Mouse (Mus musculus) lung, adult 2 months (tissue): ENCODE measurements around the gene 4930535I16Rik. TPM values are rescaled to one million over a fixed set of nuclear protein-coding genes. Genes with fewer than 3 reads are reported as not detected.

Experiments used
- DNase-seq: peaks from one replicate; pipeline ENCODE4 v3.0.0; 2022
- H3K4me1 ChIP-seq: fragments of 200-500 bp; 2 replicates; pipeline ENCODE4 v1.6.1; 2011; ENCODE audit warnings: low read length; ENCODE audit not compliant: control insufficient read depth, insufficient read depth
- H3K4me3 ChIP-seq: fragments of 200-500 bp; replicated peaks from 2 replicates; pipeline ENCODE3; 2011; ENCODE audit warnings: low read depth, mild to moderate bottlenecking, control low read depth, low read length; ENCODE audit errors: extremely low read depth
- CTCF ChIP-seq: fragments of 200-500 bp; IDR thresholded peaks from 2 replicates; pipeline ENCODE4 v1.5.1; 2011; ENCODE audit warnings: mild to moderate bottlenecking, low read length, control low read depth; ENCODE audit not compliant: insufficient read depth
- POLR2A ChIP-seq: fragments of 200-500 bp; IDR thresholded peaks from 2 replicates; pipeline ENCODE4 v1.6.1; 2011; ENCODE audit warnings: low read depth, mild to moderate bottlenecking, control low read depth, low read length, borderline replicate concordance; ENCODE audit errors: extremely low read depth
- WGBS: fragments of 180-500 bp; shearing (Covaris S2); methylation state at CpG from one replicate; pipeline ENCODE4 v1.1.7; 2018; 5-methylcytosine and 5-hydroxymethylcytosine counted together
- polyA plus RNA-seq: library from polyadenylated mRNA; depleted of rRNA; stranded (reverse); fragments of >200 nt; gene quantifications from 2 replicates; pipeline ENCODE4 v1.2.3, GENCODE M21; 2012; rRNA removed

Gene 4930535I16Rik
- polyA plus RNA-seq, 1 experiment, result not detected

DNA sequence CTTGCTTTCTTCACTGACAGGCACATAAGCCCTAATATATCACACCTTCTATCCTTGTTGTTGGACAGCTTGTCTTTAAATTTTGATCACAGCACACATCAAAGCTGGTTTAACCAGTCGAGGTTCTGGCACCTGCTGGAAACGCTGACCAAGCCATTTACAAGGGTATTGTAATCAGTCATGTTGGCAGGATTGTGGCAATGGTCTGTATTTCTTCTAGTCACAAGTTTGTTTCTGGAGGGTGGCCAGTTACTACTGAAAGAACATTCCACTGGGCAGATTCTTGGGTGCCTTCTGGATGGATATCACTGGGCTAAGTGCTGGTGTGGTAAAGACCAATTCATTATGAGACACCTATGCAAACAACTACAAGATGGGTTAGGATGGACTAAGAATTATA, 5.4 kb downstream of the 4930535I16Rik start:
- 37% methylated on average over 2 of the region's 2 CpGs for WGBS
- TF ChIP-seq POLR2A (no peak), CTCF (no peak)
- DNase-seq, result no peak

DNA sequence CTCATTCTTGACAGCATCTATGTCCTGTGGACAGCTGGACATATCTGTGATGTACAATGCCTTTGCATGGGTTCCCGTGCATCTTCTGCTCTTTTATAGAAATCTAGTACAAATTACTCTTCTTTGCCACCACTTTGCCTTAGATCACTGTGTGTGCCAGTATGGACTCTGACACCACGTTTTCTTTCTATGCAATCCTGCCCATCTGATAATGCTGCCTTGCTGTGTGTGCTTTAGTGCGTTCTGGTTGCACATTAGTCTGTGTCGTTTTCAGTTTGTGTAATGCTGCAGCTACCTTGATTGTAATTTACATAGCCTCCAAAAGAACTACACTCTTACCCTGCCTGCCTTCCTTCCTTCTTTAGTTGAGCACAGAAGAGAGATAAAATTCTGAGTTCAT, 6.3 kb downstream of the 4930535I16Rik start:
- Histone ChIP-seq H3K4me1 (peaks cover 4% of the 10 kb centered on the region; the same call in 1 of the 2 replicates), H3K4me3 (no peak overlapping the region)
- DNase-seq, result no peak
- WGBS, result 83% methylated on average over 4 of the region's 4 CpGs
- TF ChIP-seq CTCF (no peak), POLR2A (no peak)

More for the DNA sequence above, 5.4 kb downstream of the 4930535I16Rik start:
- Histone ChIP-seq H3K4me3 (no peak overlapping the region), H3K4me1 (peaks cover 6% of the 10 kb centered on the region; the same call in 1 of the 2 replicates)

DNA sequence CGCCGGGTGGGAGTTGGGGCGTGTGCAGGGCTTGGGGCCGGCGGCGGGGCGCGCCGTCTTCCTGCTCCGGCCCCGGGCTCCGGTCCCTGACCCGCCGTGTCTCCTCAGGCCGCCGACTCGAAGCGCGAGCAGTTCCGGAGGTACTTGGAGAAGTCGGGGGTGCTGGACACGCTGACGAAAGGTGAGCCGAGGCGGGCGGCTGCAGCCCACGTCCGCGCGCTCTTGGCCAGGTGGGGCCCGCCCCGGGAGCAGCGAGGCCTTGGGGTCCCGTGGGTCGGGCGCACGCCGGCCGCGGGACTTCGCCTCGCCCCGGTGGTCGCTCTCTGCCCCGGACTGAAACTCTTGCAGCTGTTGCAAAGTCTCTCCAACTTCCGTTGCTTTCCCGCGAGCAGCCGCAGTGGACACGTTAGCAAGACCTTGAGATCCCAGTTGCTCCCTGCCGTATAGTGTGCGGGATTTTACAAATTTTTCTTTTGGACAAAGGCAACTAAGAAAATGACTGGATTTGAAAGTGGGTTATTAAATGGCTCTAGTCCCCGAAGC, 12.6 kb downstream of the 4930535I16Rik start:
- WGBS, result under 1% methylated on average over 52 of the region's 53 CpGs
- TF ChIP-seq CTCF (no peak), POLR2A (no peak)
- no peak for DNase-seq
- H3K4me1 ChIP-seq, result no peaks in the 10 kb centered on the region
- peak overlapping the region; percentile 70 for H3K4me3 ChIP-seq

DNA sequence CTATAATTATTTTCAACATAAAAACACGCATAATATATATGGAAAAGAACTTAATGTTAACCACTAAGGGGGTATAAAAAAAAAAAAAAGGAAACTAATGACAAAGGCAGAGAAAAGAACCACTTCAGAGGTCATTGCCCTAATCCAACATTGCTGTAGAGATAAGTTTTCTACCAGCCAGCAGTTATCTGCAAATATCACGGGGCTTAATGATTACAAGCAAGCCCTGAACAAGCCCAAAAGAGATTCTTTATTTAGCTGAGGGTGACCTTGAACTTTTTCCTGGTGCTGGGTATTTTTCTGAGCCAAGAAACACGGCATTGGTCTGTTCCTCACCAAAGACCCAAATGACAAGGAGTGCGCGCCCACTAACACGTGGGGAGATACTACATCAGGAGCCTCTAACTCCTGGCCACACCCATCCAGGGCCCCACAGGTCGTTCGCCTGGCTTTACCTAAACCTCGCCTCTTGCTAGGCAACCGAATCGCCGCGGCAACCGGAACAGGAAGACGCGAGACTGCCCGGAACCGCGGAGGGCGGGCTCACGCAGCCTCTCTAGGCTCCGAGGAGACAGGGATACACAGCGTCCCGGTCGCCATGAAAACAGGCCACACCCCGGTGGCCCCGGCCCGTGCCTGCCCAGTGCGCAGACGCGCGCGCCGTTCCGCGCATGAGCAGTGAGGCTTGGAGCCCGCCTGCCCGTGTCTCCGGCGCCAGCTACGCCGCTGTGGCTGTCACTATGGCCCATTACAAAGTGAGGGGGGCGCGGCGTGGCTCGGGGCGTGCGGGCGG, 13.3 kb downstream of the 4930535I16Rik start, which contains the start of gene Mycbp:
TSS of gene Mycbp (plus strand) at position 500 of the 793 bp plus-strand sequence.
- Histone ChIP-seq H3K4me3 (peak within 1 kb of the TSS; percentile 94), H3K4me1 (no peaks in the 10 kb centered on the region)
- DNase-seq, result peak; percentile 99
- 1% methylated on average over 49 of the region's 49 CpGs for WGBS
- peak; percentile 53; the same call in 1 of the 2 replicates for TF ChIP-seq POLR2A
- TF ChIP-seq CTCF, result no peak

DNA sequence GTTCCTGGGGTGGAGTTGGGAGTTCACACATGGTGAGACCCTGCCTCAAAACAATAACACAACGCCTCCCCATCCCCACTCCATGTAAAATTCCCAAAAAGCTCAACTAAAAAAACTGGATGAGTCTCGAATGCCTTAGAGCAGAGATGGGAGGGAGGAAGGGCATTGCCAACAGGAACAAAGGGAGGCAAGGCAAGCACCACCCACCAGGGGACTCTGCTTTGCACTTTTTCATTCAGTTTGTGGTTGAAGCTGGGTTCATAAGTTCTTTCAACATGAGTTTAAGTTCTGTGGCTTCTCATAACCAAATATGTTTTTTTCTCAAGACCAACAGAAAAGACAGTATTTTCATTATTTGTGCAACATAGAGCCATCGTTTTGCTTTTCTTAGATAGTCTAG, 14.4 kb downstream of the 4930535I16Rik start:
- DNase-seq, result no peak
- WGBS, result 73% methylated on average over 3 of the region's 3 CpGs
- Histone ChIP-seq H3K4me3 (no peak overlapping the region), H3K4me1 (no peaks in the 10 kb centered on the region)
- TF ChIP-seq POLR2A, result no peak
- no peak for TF ChIP-seq CTCF

DNA sequence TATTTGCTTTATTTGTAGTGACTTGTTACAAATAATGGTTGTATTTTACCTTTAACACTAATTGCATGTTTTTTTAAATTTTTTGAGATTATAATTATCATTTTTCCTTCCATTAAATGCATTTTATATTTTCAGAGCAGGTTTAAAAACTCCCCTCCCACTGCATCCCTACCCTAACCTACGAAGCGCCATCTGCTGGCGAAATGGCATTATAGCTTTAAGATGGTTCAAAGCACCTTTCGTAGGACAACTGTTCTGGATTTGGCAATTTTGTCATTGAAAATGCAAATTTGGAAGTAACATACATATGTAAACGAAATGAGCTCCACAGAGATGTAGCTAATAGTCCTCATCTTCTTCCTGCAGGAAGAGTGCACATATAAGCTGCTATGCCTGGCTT, 19.1 kb downstream of the 4930535I16Rik start:
- no peak overlapping the region for H3K4me3 ChIP-seq
- DNase-seq, result peak; percentile 28
- peak; percentile 58 for TF ChIP-seq CTCF
- no peak for TF ChIP-seq POLR2A
- 9% methylated on average over 5 of the region's 5 CpGs for WGBS
- no peaks in the 10 kb centered on the region for H3K4me1 ChIP-seq

DNA sequence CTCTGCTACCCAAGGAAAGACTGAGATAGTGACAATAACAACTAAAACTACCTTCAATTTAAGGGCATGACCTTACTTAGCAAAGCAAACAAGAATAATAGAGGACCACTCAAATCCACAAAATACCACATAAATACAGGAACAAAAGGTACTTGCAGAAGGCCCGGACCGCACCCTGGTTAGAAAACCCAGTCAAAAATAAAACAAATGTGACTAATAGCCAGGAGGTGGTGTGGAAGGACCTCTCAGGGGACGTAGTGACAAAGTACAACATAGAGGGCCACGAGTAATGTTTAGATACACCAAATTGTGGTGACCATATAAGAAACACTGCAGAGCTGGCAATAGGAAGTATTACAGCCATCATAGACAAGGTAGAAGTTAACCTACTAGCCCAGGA, 23.5 kb downstream of the 4930535I16Rik start:
- no peak overlapping the region for H3K4me3 ChIP-seq
- H3K4me1 ChIP-seq, result no peaks in the 10 kb centered on the region
- TF ChIP-seq CTCF, result no peak
- TF ChIP-seq POLR2A, result no peak
- WGBS, result 58% methylated on average over 4 of the region's 4 CpGs
- DNase-seq, result peak; percentile 20

DNA sequence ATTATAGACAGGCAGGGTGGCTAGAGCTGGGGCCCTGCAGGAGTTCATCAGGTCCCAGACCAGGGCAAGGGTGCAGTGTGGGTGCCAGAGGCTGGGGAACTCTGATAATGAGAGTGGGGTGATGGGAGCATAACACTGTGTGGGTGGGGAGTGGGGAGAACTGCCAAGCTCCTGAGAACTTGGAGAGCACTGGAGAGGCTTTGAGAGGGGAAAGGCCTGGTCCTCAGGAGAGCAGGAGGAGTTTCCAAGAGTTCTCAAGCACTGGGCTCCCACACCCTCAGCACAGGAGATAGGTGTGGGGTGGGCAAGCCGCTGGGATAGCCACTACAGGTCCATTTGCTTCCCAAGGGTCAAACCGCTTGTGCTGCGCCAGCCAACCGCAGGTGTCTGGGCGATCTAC, 24.1 kb downstream of the 4930535I16Rik start:
- TF ChIP-seq POLR2A (no peak), CTCF (no peak)
- peak; percentile 71 for DNase-seq
- no peaks in the 10 kb centered on the region for H3K4me1 ChIP-seq
- H3K4me3 ChIP-seq, result no peak overlapping the region
- WGBS, result 62% methylated on average over 5 of the region's 5 CpGs

Other genes starting within 250 kb of the 4930535I16Rik start
- gene Macf1, start 233.7 kb downstream of the 4930535I16Rik start, polyA plus RNA-seq, result 216 and 249 TPM in 2 replicates
- 24.3 and 54.2 TPM in 2 replicates for gene Ndufs5, start 199.8 kb downstream of the 4930535I16Rik start, polyA plus RNA-seq
- 23.6 and 27.8 TPM in 2 replicates for gene Akirin1, start 167.7 kb downstream of the 4930535I16Rik start, polyA plus RNA-seq
- gene Rhbdl2, start 130.1 kb downstream of the 4930535I16Rik start, polyA plus RNA-seq, result 0.29 and 0.66 TPM in 2 replicates
- gene 4933427I04Rik, start 58.3 kb downstream of the 4930535I16Rik start, polyA plus RNA-seq, result not detected in 2 replicates
- 10.7 and 15.7 TPM in 2 replicates for gene Mycbp, start 13.2 kb downstream of the 4930535I16Rik start, polyA plus RNA-seq
- 39.9 and 49.6 TPM in 2 replicates for gene Rragc, start 576 bp downstream of the 4930535I16Rik start, polyA plus RNA-seq